Mouse (Mus musculus) megakaryocyte, embryonic 14.5 days (primary cell): Measurements from ENCODE around the gene Skp2.

ENCODE experiments used
- FLI1 ChIP-seq: IDR thresholded peaks from 2 replicates; pipeline ENCODE4 v1.6.1; 2012; ENCODE audit warnings: low read length, inconsistent platforms, mixed read lengths
- GATA1 ChIP-seq: IDR thresholded peaks from 3 replicates; pipeline ENCODE4 v1.6.1; 2012; ENCODE audit warnings: mixed read lengths, low read length, inconsistent platforms, borderline replicate concordance

DNA sequence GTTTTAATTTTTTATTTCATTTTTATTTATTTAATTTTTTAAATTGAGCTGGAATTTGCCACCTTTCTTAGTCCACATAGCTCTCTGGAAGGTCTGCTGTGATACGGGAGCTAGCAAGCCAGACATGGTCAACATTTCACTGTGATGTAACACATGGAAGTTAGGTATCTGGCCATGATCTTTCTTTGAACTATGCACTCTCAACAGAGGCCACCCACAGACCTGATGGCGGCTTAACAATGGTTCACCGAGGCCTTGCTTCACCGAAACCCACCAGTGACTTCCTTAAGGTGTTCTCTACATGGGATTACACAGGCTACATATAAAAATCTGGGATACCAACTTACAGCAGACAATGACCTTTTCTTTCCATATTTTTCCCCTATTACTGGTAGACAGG, 41.1 kb downstream of the Skp2 start:
- TF ChIP-seq GATA1, result no peak
- TF ChIP-seq FLI1, result no peak
